Mouse (Mus musculus) C2C12 (cell line): ENCODE measurements around the gene Rgmb. TPM values are rescaled to one million over a fixed set of nuclear protein-coding genes. Genes with fewer than 3 reads are reported as not detected.

Source experiments
- H3K27me3 ChIP-seq: one replicate; pipeline ENCODE4 v1.6.1; 2011; ENCODE audit not compliant: control insufficient read depth, insufficient read depth, insufficient read length
- H3K36me3 ChIP-seq: one replicate; pipeline ENCODE4 v1.6.1; 2011; ENCODE audit not compliant: control insufficient read depth, insufficient read depth
- H3K4me3 ChIP-seq: one replicate; pipeline ENCODE4 v1.5.1; 2011; ENCODE audit warnings: mild to moderate bottlenecking, control low read depth; ENCODE audit not compliant: poor library complexity, insufficient read depth, severe bottlenecking
- H3K79me2 ChIP-seq: one replicate; pipeline ENCODE4 v1.6.1; 2011; ENCODE audit not compliant: control insufficient read depth, insufficient read depth
- H3K79me3 ChIP-seq: one replicate; pipeline ENCODE4 v1.6.1; 2011; ENCODE audit warnings: low read depth, control low read depth
- H3ac ChIP-seq: one replicate; pipeline ENCODE3; 2011; ENCODE audit warnings: low read depth; ENCODE audit not compliant: control insufficient read depth, insufficient read length
- CEBPB ChIP-seq: IDR thresholded peaks from one replicate; pipeline ENCODE4 v1.6.1; 2011; ENCODE audit warnings: low read depth, mild to moderate bottlenecking, control low read depth, moderate library complexity
- CTCF ChIP-seq: IDR thresholded peaks from one replicate; pipeline ENCODE4 v1.5.1; 2011; ENCODE audit not compliant: control insufficient read depth, insufficient read depth, insufficient read length
- FOSL1 ChIP-seq: IDR thresholded peaks from one replicate; pipeline ENCODE4 v1.8.0; 2011; ENCODE audit warnings: mild to moderate bottlenecking, low read length; ENCODE audit not compliant: poor library complexity, insufficient read depth, severe bottlenecking
- MAX ChIP-seq: IDR thresholded peaks from one replicate; pipeline ENCODE4 v1.6.1; 2011; ENCODE audit warnings: mild to moderate bottlenecking, control low read depth
- MYOD1 ChIP-seq: IDR thresholded peaks from one replicate; pipeline ENCODE4 v1.6.1; 2011; ENCODE audit warnings: low read depth; ENCODE audit not compliant: control insufficient read depth, insufficient read length
- MYOG ChIP-seq: IDR thresholded peaks from one replicate; pipeline ENCODE4 v1.6.1; 2011; ENCODE audit not compliant: control insufficient read depth, insufficient read length; ENCODE audit errors: extremely low read depth
- USF1 ChIP-seq: IDR thresholded peaks from one replicate; pipeline ENCODE4 v1.6.1; 2011; ENCODE audit warnings: low read depth, mild to moderate bottlenecking, control low read depth, moderate library complexity
- polyA plus RNA-seq: library from polyadenylated mRNA; unstranded; fragments of >200 nt; fragmentation: generic; extraction: Trizol; gene quantifications from one replicate; pipeline ENCODE4 v1.2.1, GENCODE M21; 2012; ENCODE audit warnings: missing spikeins

The Rgmb gene
- polyA plus RNA-seq, 1 experiment: 5.6 TPM

GRCm38 (mm10) chr17:15850544-15850943 lies 19.7 kb upstream of the Rgmb start:
- no peak for TF ChIP-seq MYOG
- no peak for TF ChIP-seq MYOD1
- no peak for TF ChIP-seq CEBPB
- TF ChIP-seq FOSL1: no peak
- no peak for TF ChIP-seq USF1
- no peak for TF ChIP-seq CTCF
- no peak for TF ChIP-seq MAX
- no peaks in the 10 kb centered on the region for H3K36me3 ChIP-seq
- H3K79me3 ChIP-seq: no peaks in the 10 kb centered on the region
- H3K79me2 ChIP-seq: no peaks in the 10 kb centered on the region
- H3ac ChIP-seq: no peak overlapping the region
- no peaks in the 10 kb centered on the region for H3K27me3 ChIP-seq
- H3K4me3 ChIP-seq: no peak overlapping the region

- no peak overlapping the region for H3K4me3 ChIP-seq
- no peaks in the 10 kb centered on the region for H3K27me3 ChIP-seq
- TF ChIP-seq MYOD1 (peak; percentile 75), CEBPB (no peak)
- no peaks in the 10 kb centered on the region for H3K79me2 ChIP-seq
- no peaks in the 10 kb centered on the region for H3K79me3 ChIP-seq
- no peak overlapping the region for H3ac ChIP-seq
- no peaks in the 10 kb centered on the region for H3K36me3 ChIP-seq
Observed at GRCm38 (mm10) chr17:15841425-15841824, 10.6 kb upstream of the Rgmb start.

- no peak overlapping the region for H3ac ChIP-seq
- H3K27me3 ChIP-seq: no peaks in the 10 kb centered on the region
- no peaks in the 10 kb centered on the region for H3K36me3 ChIP-seq
- no peaks in the 10 kb centered on the region for H3K79me3 ChIP-seq
- no peak overlapping the region for H3K4me3 ChIP-seq
- TF ChIP-seq USF1 (no peak), CEBPB (no peak), CTCF (no peak), MYOD1 (no peak), FOSL1 (no peak), MAX (no peak), MYOG (no peak)
- no peaks in the 10 kb centered on the region for H3K79me2 ChIP-seq
Observed at GRCm38 (mm10) chr17:15832398-15832797, 1.6 kb upstream of the Rgmb start.

- H3K36me3 ChIP-seq: no peaks in the 10 kb centered on the region
- no peak overlapping the region for H3ac ChIP-seq
- no peak for TF ChIP-seq CTCF
- TF ChIP-seq MYOD1: no peak
- TF ChIP-seq MAX: no peak
- TF ChIP-seq CEBPB: no peak
- TF ChIP-seq MYOG: no peak
- TF ChIP-seq FOSL1: no peak
- TF ChIP-seq USF1: no peak
- no peaks in the 10 kb centered on the region for H3K79me2 ChIP-seq
- no peak overlapping the region for H3K4me3 ChIP-seq
- H3K79me3 ChIP-seq: no peaks in the 10 kb centered on the region
- H3K27me3 ChIP-seq: no peaks in the 10 kb centered on the region
Observed at GRCm38 (mm10) chr17:15831810-15832209, 971 bp upstream of the Rgmb start.

GRCm38 (mm10) chr17:15830171-15830765 lies 571 bp downstream of the Rgmb start:
- H3K36me3 ChIP-seq: no peaks in the 10 kb centered on the region
- H3K79me2 ChIP-seq: peaks cover 12% of the 10 kb centered on the region
- no peak for TF ChIP-seq MAX
- peak; percentile 24 for TF ChIP-seq MYOD1
- no peak for TF ChIP-seq FOSL1
- H3K79me3 ChIP-seq: peaks cover 4% of the 10 kb centered on the region
- peak overlapping the region; percentile 32 for H3K4me3 ChIP-seq
- H3ac ChIP-seq: peak overlapping the region; percentile 63
- no peaks in the 10 kb centered on the region for H3K27me3 ChIP-seq

- Histone ChIP-seq H3K27me3 (no peaks in the 10 kb centered on the region), H3K79me2 (peaks cover 20% of the 10 kb centered on the region), H3K36me3 (no peaks in the 10 kb centered on the region), H3K4me3 (peak overlapping the region; percentile 32), H3K79me3 (peaks cover 12% of the 10 kb centered on the region), H3ac (no peak overlapping the region)
- no peak for TF ChIP-seq MAX
Observed at GRCm38 (mm10) chr17:15829198-15830170, 1.4 kb downstream of the Rgmb start.
